Mouse (Mus musculus) testis, adult 2 months (tissue): ENCODE results near the gene Eaf2. TPM values are rescaled to one million over a fixed set of nuclear protein-coding genes. Genes with fewer than 3 reads are reported as not detected.
A peak's percentile ranks its signal among the peaks of the same experiment; 100 is the strongest.

Experiments
- H3K27ac ChIP-seq: fragments of 200-500 bp; 2 replicates; pipeline ENCODE4 v1.5.1; 2012; ENCODE audit warnings: low read depth, low read length; ENCODE audit not compliant: control insufficient read depth, insufficient read depth
- H3K27me3 ChIP-seq: fragments of 200-500 bp; 2 replicates; pipeline ENCODE4 v1.6.1; 2012; ENCODE audit warnings: mild to moderate bottlenecking, low read length, moderate library complexity; ENCODE audit not compliant: control insufficient read depth, insufficient read depth
- H3K36me3 ChIP-seq: fragments of 200-500 bp; 2 replicates; pipeline ENCODE4 v1.6.1; 2012; ENCODE audit warnings: mild to moderate bottlenecking, low read length; ENCODE audit not compliant: control insufficient read depth, insufficient read depth
- H3K4me1 ChIP-seq: fragments of 200-500 bp; 2 replicates; pipeline ENCODE4 v1.6.1; 2012; ENCODE audit warnings: low read length; ENCODE audit not compliant: control insufficient read depth, insufficient read depth
- H3K4me3 ChIP-seq: fragments of 200-500 bp; 2 replicates; pipeline ENCODE4 v1.5.1; 2012; ENCODE audit warnings: low read depth, mild to moderate bottlenecking, low read length, moderate library complexity, mixed read lengths; ENCODE audit not compliant: control insufficient read depth
- CTCF ChIP-seq: fragments of 200-500 bp; IDR thresholded peaks from 2 replicates; pipeline ENCODE4 v1.5.1; 2012; ENCODE audit warnings: low read depth, mild to moderate bottlenecking, inconsistent platforms, low read length, moderate library complexity; ENCODE audit not compliant: control insufficient read depth, insufficient read depth, insufficient replicate concordance
- POLR2A ChIP-seq: fragments of 200-500 bp; IDR thresholded peaks from 2 replicates; pipeline ENCODE4 v1.6.1; 2012; ENCODE audit warnings: low read depth, mild to moderate bottlenecking, inconsistent platforms, low read length, moderate library complexity; ENCODE audit not compliant: control insufficient read depth
- polyA plus RNA-seq: library from polyadenylated mRNA; depleted of rRNA; stranded (reverse); fragments of >200 nt; gene quantifications from 2 replicates; pipeline ENCODE4 v1.2.3, GENCODE M21; 2012; rRNA removed

Gene Eaf2
- polyA plus RNA-seq, result 2.6 and 2.8 TPM in 2 replicates

DNA sequence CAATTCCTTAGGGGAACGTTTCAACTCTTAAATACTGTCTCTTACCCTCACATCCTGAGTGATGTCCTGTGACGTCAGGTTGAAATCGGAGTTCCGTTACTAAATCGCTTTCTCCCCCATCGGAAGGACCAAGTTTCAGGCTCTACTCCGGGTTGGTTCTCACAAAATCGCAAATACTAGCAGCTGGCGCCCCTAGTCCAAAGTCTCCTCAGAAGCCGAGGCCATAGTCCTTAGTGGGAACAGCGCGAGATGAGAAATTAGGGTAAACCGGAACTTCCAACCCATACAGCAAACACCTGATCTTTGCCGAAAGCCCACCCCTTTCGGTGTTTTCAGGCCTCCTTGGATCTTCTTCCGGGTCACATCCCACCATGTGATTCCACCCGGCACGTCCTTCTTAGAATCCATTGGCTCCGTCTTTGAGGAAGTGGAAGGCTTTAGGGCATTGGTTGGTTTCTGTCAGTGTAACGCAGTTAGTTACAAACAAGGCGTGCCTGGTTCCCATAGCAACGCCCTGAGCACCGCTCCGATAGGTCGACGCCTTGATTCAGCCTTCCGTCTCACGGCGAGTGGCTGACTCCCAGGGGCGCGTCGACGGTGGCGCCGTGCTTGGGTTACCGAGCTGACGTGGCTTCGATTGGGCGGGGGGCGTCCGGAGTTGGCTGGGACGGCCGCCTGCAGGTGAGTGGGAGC lies at the start of gene Eaf2, which contains the start of gene Golgb1:
Gene Eaf2 (minus strand): TSS at position 421 of the 693 bp plus-strand sequence.
Gene Golgb1 (plus strand): TSS at position 558 of the 693 bp plus-strand sequence.
- Histone ChIP-seq H3K27me3 (no peaks in the 10 kb centered on the region), H3K4me1 (peaks cover 2% of the 10 kb centered on the region), H3K4me3 (peak within 1 kb of the TSS; percentile 96), H3K36me3 (no peaks in the 10 kb centered on the region), H3K27ac (peak within 1 kb of the TSS; percentile 93)
- TF ChIP-seq CTCF (no peak), POLR2A (peak; percentile 97)

- Histone ChIP-seq H3K4me1 (no peaks in the 10 kb centered on the region), H3K27ac (no peak overlapping the region), H3K27me3 (no peaks in the 10 kb centered on the region), H3K4me3 (no peak overlapping the region), H3K36me3 (no peaks in the 10 kb centered on the region; the same call in 1 of the 2 replicates)
- TF ChIP-seq POLR2A (no peak), CTCF (no peak)
These were observed 49.5 kb upstream of the Eaf2 start for GRCm38 (mm10) chr16:36924312-36924711.

DNA sequence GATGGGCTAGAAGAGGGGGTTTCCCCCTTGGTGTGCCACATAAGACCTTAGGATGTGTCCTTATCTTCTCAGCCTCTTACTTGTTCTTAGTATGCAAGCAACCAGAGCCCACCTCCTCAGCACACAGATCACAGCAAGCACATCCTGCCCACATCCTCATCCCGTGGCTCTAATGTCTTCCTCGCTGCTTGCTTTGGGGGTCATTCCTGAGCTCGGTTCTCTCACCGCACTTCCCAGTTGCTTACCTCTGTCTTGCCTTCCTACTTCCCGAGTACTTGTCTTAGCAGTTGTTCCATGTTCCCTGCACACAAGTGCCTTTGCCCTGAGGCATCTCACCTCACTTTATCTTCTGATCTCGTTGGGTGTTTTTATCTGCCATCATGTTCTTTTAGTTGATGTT lies 47.2 kb upstream of the Eaf2 start:
- Histone ChIP-seq H3K4me3 (no peak overlapping the region), H3K36me3 (peaks cover 1% of the 10 kb centered on the region), H3K4me1 (no peaks in the 10 kb centered on the region), H3K27ac (no peak overlapping the region), H3K27me3 (no peaks in the 10 kb centered on the region)
- TF ChIP-seq CTCF, result no peak

GRCm38 (mm10) chr16:36921067-36921613 lies 46.3 kb upstream of the Eaf2 start:
- Histone ChIP-seq H3K27me3 (no peaks in the 10 kb centered on the region), H3K27ac (no peak overlapping the region), H3K36me3 (peaks cover 1% of the 10 kb centered on the region), H3K4me3 (no peak overlapping the region), H3K4me1 (no peaks in the 10 kb centered on the region)
- TF ChIP-seq CTCF (no peak), POLR2A (no peak)

DNA sequence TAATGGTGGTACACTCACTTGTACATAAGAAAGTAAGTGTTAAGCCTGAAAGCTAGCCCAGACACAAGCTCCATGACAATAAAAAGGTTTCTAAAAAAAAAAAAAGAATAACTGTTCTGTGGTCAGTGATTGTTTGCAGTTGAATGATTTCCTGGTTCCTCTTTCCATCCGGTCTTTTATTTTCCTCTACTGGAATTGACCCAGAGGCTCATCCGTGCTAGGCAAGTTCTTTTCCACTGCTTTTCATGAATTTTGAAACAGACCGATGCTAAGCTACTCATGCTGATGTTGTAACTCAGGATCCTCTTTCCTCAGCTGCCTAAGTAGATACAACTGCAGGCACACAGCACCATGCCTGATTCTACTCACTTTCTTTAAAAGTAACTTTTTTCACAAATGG lies 45.6 kb upstream of the Eaf2 start:
- H3K4me1 ChIP-seq, result no peaks in the 10 kb centered on the region
- no peak overlapping the region for H3K27ac ChIP-seq
- TF ChIP-seq POLR2A (no peak), CTCF (no peak)
- H3K27me3 ChIP-seq, result no peaks in the 10 kb centered on the region
- H3K36me3 ChIP-seq, result peaks cover 2% of the 10 kb centered on the region
- H3K4me3 ChIP-seq, result no peak overlapping the region

DNA sequence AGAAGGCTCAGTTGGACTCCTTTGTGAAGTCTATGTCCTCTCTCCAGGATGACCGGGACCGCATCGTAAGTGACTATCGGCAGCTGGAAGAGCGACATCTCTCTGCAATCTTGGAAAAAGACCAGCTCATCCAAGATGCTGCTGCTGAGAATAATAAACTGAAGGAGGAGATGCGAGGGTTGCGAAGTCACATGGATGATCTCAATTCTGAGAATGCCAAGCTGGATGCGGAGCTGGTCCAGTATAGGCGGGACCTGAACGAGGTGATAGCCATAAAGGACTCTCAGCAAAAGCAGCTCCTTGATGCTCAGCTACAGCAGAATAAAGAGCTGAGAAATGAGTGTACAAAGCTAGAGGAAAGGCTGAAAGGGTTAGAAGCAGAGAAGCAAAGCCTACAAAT lies 43.7 kb upstream of the Eaf2 start:
- Histone ChIP-seq H3K4me3 (no peak overlapping the region), H3K27me3 (no peaks in the 10 kb centered on the region), H3K36me3 (peaks cover 2% of the 10 kb centered on the region), H3K4me1 (no peaks in the 10 kb centered on the region), H3K27ac (no peak overlapping the region)
- no peak for TF ChIP-seq POLR2A
- TF ChIP-seq CTCF, result no peak

DNA sequence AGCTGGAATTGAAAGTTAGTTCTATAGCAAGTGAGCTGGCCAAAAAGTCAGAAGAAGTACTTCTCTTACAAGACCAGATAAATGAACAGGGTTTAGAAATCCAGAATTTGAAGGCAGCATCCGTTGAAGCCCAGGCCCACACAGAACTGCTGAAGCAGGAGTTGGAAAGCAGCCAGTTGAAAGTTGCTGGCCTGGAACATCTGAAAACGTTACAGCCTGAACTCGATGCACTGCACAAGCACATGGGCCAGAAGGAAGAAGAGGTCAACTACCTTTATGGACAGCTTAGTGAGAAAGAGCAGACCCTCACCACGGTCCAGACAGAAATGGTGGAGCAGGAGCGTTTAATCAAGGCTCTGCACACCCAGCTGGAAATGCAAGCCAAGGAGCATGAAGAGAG lies 39.4 kb upstream of the Eaf2 start:
- peaks cover 8% of the 10 kb centered on the region for H3K36me3 ChIP-seq
- H3K4me3 ChIP-seq, result no peak overlapping the region
- no peak for TF ChIP-seq CTCF
- TF ChIP-seq POLR2A, result no peak
- H3K27me3 ChIP-seq, result no peaks in the 10 kb centered on the region
- H3K27ac ChIP-seq, result no peak overlapping the region
- H3K4me1 ChIP-seq, result no peaks in the 10 kb centered on the region

DNA sequence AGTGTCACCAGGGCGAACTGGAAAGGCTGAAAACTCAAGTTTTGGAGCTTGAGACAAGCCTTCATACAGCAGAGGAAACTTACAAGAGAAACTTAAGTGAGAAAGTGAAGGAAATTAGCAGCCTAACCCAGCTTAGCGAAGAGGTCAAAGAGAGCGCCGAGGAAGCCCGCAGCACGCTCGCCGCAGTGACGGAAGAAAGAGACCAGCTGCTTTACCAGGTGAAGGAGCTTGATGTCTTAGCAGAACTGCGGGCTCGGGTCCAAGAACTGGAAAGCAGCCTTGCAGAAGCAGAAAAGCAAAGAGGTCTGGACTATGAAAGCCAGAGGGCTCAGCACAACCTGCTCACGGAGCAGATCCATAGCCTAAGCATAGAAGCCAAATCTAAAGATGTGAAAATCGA lies 37.5 kb upstream of the Eaf2 start:
- Histone ChIP-seq H3K36me3 (peaks cover 7% of the 10 kb centered on the region), H3K4me3 (no peak overlapping the region), H3K27ac (no peak overlapping the region), H3K27me3 (no peaks in the 10 kb centered on the region), H3K4me1 (no peaks in the 10 kb centered on the region)
- TF ChIP-seq CTCF (no peak), POLR2A (no peak)
